Mouse (Mus musculus) MEL (cell line): ENCODE measurements around the gene Ankrd39.

Source experiments
- BHLHE40 ChIP-seq: IDR thresholded peaks from 2 replicates; pipeline ENCODE4 v1.6.1; 2012; ENCODE audit warnings: low read depth, mild to moderate bottlenecking, inconsistent platforms, low read length, improper control_type of control experiment, borderline replicate concordance
- CTCF ChIP-seq, 3 experiments: IDR thresholded peaks in 2 of 3; conservative IDR thresholded peaks in 1 of 3; 2 replicates each; pipeline ENCODE4 v1.5.1; 2011 to 2012; ENCODE audit warnings: low read length in 3 of 3, low read depth in 2 of 3, mild to moderate bottlenecking in 2 of 3, improper control_type of control experiment in 1 of 3, inconsistent platforms in 1 of 3, mixed read lengths in 1 of 3, moderate library complexity in 1 of 3; ENCODE audit not compliant: control insufficient read depth in 1 of 3, insufficient read depth in 1 of 3, poor library complexity in 1 of 3, severe bottlenecking in 1 of 3
- E2F4 ChIP-seq: IDR thresholded peaks from 2 replicates; pipeline ENCODE4 v1.6.1; 2011; ENCODE audit warnings: low read depth, low read length, improper control_type of control experiment, borderline replicate concordance
- ELF1 ChIP-seq: IDR thresholded peaks from 2 replicates; pipeline ENCODE4 v1.6.1; 2014; ENCODE audit warnings: low read depth, mild to moderate bottlenecking, inconsistent platforms, low read length, improper control_type of control experiment, moderate library complexity
- GABPA ChIP-seq: IDR thresholded peaks from 2 replicates; pipeline ENCODE4 v1.6.1; 2012; ENCODE audit warnings: low read depth, mild to moderate bottlenecking, inconsistent platforms, low read length, improper control_type of control experiment, moderate library complexity
- MXI1 ChIP-seq: IDR thresholded peaks from 2 replicates; pipeline ENCODE4 v1.6.1; 2011; ENCODE audit warnings: mild to moderate bottlenecking, low read depth, low read length, improper control_type of control experiment
- POLR2A ChIP-seq, 2 experiments: IDR thresholded peaks; 2 replicates each; pipeline ENCODE4 v1.6.1; 2011 to 2012; ENCODE audit warnings: low read length in 2 of 2, mild to moderate bottlenecking in 2 of 2, control low read depth in 1 of 2, improper control_type of control experiment in 1 of 2, low read depth in 1 of 2, moderate library complexity in 1 of 2; ENCODE audit not compliant: control insufficient read depth in 1 of 2, insufficient read depth in 1 of 2, poor library complexity in 1 of 2

DNA sequence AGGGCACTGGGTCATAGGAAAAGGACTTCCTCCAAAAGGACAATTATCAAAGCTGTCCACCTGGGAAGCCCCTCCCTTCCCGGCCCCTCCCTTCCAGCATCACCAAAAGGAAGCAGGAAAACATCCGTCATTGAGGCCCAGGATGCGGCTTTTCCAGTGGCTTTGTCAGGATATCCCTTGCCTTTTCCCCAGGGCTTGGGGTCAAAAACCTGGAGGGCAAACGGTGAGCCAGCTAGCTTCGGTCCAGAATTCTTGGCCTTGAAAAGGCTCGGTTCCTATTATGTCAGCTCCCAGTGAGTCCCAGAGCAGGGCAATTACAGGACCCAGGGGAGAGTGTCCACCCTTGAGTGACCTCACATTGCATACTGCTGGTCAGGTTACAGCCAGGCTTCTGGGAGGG, 13.7 kb upstream of the Ankrd39 start:
- no peak for TF ChIP-seq CTCF (IDR thresholded peaks at IDR 0.05 in 2 of 3, conservative IDR thresholded peaks at IDR 0.05 in 1 of 3; ENCODE audit: control insufficient read depth in 1 of 3, insufficient read depth in 1 of 3, low read depth in 2 of 3, low read length in 3 of 3, poor library complexity in 1 of 3, severe bottlenecking in 1 of 3)
- no peak for TF ChIP-seq ELF1
- no peak for TF ChIP-seq BHLHE40
- no peak for TF ChIP-seq POLR2A (IDR thresholded peaks at IDR 0.05; ENCODE audit: control insufficient read depth in 1 of 2, insufficient read depth in 1 of 2, low read depth in 1 of 2, low read length in 2 of 2, poor library complexity in 1 of 2)
- TF ChIP-seq E2F4: no peak
- no peak for TF ChIP-seq MXI1
- TF ChIP-seq GABPA: no peak
